Mouse (Mus musculus) heart, postnatal 0 days (tissue): ENCODE measurements around the gene Timp4. TPM values are rescaled to one million over a fixed set of nuclear protein-coding genes. Genes with fewer than 3 reads are reported as not detected.

Experiments used
- ATAC-seq: fragments of 200-750 bp; cut with Nextera tagmentation; 2 replicates; pipeline ENCODE4 v1.8.0; 2017; ENCODE audit warnings: low read depth, moderate number of reproducible peaks, moderate library complexity; ENCODE audit not compliant: insufficient read depth
- DNase-seq: peaks from one replicate; pipeline ENCODE4 v3.0.0-alpha.2; 2016; ENCODE audit warnings: low spot score
- H3K27ac ChIP-seq: fragments of 300-500 bp; sonication (generic); 2 replicates; pipeline ENCODE4 v1.5.1; 2014; ENCODE audit warnings: low read depth, mild to moderate bottlenecking
- H3K27me3 ChIP-seq: fragments of 300-500 bp; sonication (generic); 2 replicates; pipeline ENCODE4 v1.6.1; 2014; ENCODE audit warnings: low read length, mixed read lengths; ENCODE audit not compliant: control insufficient read depth, insufficient read depth
- H3K36me3 ChIP-seq: fragments of 300-500 bp; sonication (generic); replicated peaks from 2 replicates; pipeline ENCODE4 v1.6.1; 2014; ENCODE audit warnings: low read length, mixed read lengths; ENCODE audit not compliant: control insufficient read depth, insufficient read depth
- H3K4me1 ChIP-seq: fragments of 300-500 bp; sonication (generic); 2 replicates; pipeline ENCODE4 v1.6.1; 2014; ENCODE audit warnings: antibody characterized with exemption; ENCODE audit not compliant: control insufficient read depth, insufficient read depth
- H3K4me2 ChIP-seq: fragments of 300-500 bp; sonication (generic); 2 replicates; pipeline ENCODE4 v1.6.1; 2014; ENCODE audit warnings: low read depth, mild to moderate bottlenecking, low read length, moderate library complexity
- H3K4me3 ChIP-seq: fragments of 300-500 bp; sonication (generic); 2 replicates; pipeline ENCODE4 v1.5.1; 2014; ENCODE audit warnings: low read depth, low read length
- H3K9ac ChIP-seq: fragments of 300-500 bp; sonication (generic); replicated peaks from 2 replicates; pipeline ENCODE4 v1.6.1; 2014; ENCODE audit warnings: low read depth, low read length, mixed read lengths
- H3K9me3 ChIP-seq: fragments of 300-500 bp; sonication (generic); replicated peaks from 2 replicates; pipeline ENCODE4 v1.6.1; 2016; ENCODE audit warnings: low read length; ENCODE audit not compliant: control insufficient read depth
- CTCF ChIP-seq: IDR thresholded peaks from 2 replicates; pipeline ENCODE4 v1.5.1; 2016; ENCODE audit warnings: antibody characterized with exemption, control low read depth, low read depth
- EP300 ChIP-seq: IDR thresholded peaks from 2 replicates; pipeline ENCODE4 v1.6.1; 2016; ENCODE audit warnings: antibody characterized with exemption, low read depth
- WGBS: fragments of 180-500 bp; shearing (Covaris S2); extraction: QIAGEN DNeasy Blood & Tissue Kit; methylation state at CpG from one replicate; pipeline ENCODE4 v1.1.7; 2014; 5-methylcytosine and 5-hydroxymethylcytosine counted together
- polyA plus RNA-seq: library from polyadenylated mRNA; unstranded; fragments of >200 nt; fragmentation: Nextera tagmentation; extraction: Ambion mirVana; gene quantifications from 2 replicates; pipeline ENCODE4 v1.2.1, GENCODE M21; 2015
- total RNA-seq: library from RNA; depleted of rRNA; stranded (reverse); fragments of >200 nt; gene quantifications from 2 replicates; pipeline ENCODE4 v1.2.3, GENCODE M21; 2014; ENCODE audit warnings: low replicate concordance

The Timp4 gene
- total and polyA plus RNA-seq, 2 experiments from 2014 or later, result 8.8 to 9.7 TPM

GRCm38 (mm10) chr6:115255171-115255570, 3.2 kb upstream of the Timp4 start:
- TF ChIP-seq EP300 (no peak), CTCF (no peak)
- ATAC-seq, result no peak
- peaks cover 30% of the 10 kb centered on the region for H3K27me3 ChIP-seq

GRCm38 (mm10) chr6:115251531-115251985, 447 bp downstream of the Timp4 start:
- H3K27ac ChIP-seq, result 0 out of 2 replicates have a peak overlapping the region, but pooled peaks have one; percentile 52
- peak overlapping the region; percentile 45 for H3K4me2 ChIP-seq
- peaks cover 63% of the 10 kb centered on the region for H3K27me3 ChIP-seq
- WGBS, result 6% methylated on average over 13 of the region's 13 CpGs
- 0 out of 2 replicates have a peak, but pooled peaks have one; percentile 27 for ATAC-seq
- H3K9ac ChIP-seq, result peak overlapping the region; percentile 32; the same call in 1 of the 2 replicates
- TF ChIP-seq EP300 (no peak), CTCF (no peak)
- no peaks in the 10 kb centered on the region for H3K36me3 ChIP-seq
- H3K9me3 ChIP-seq, result no peaks in the 10 kb centered on the region
- H3K4me3 ChIP-seq, result peak overlapping the region; percentile 29
- peaks cover 6% of the 10 kb centered on the region; the same call in 1 of the 2 replicates for H3K4me1 ChIP-seq
- no peak for DNase-seq

More at GRCm38 (mm10) chr6:115255171-115255570, 3.2 kb upstream of the Timp4 start:
- DNase-seq, result no peak
- H3K36me3 ChIP-seq, result no peaks in the 10 kb centered on the region
- H3K9ac ChIP-seq, result no peak overlapping the region
- no peak overlapping the region for H3K4me2 ChIP-seq
- 76% methylated on average over 3 of the region's 3 CpGs for WGBS
- H3K27ac ChIP-seq, result no peak overlapping the region
- peaks cover 6% of the 10 kb centered on the region; the same call in 1 of the 2 replicates for H3K4me1 ChIP-seq
- no peaks in the 10 kb centered on the region for H3K9me3 ChIP-seq
- H3K4me3 ChIP-seq, result no peak overlapping the region

GRCm38 (mm10) chr6:115245500-115246058, 6.4 kb downstream of the Timp4 start:
- DNase-seq, result no peak
- 67% methylated on average over 3 of the region's 3 CpGs for WGBS
- H3K27me3 ChIP-seq, result peaks cover 80% of the 10 kb centered on the region

DNA sequence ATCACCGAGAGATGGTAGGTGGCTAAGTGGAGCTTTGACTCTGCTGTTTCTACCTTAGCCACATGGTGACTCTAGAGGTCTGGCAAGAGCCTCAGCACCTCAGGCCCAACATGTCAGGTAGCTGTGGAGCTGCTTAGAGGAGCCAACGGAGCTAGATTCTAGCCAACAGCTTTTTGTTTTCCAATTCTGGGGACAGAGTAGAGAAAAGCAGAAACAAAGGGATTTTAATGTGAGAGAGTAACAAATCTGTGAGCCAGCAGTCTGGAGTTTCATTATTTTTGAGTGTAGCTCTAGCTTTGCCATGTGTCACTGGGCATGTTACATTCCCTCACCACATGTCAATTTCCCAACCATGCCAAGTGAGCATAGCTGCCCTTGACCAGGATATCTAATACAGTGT, 7.8 kb downstream of the Timp4 start:
- Histone ChIP-seq H3K4me2 (no peak overlapping the region), H3K4me1 (peaks cover 14% of the 10 kb centered on the region; the same call in 1 of the 2 replicates), H3K36me3 (no peaks in the 10 kb centered on the region), H3K9ac (no peak overlapping the region), H3K27me3 (peaks cover 66% of the 10 kb centered on the region), H3K27ac (no peak overlapping the region), H3K4me3 (no peak overlapping the region), H3K9me3 (no peaks in the 10 kb centered on the region)
- DNase-seq (no peak), ATAC-seq (no peak)
- TF ChIP-seq EP300, result no peak
- 58% methylated on average over 2 of the region's 2 CpGs for WGBS

More at GRCm38 (mm10) chr6:115245500-115246058, 6.4 kb downstream of the Timp4 start:
- Histone ChIP-seq H3K4me3 (no peak overlapping the region), H3K36me3 (no peaks in the 10 kb centered on the region), H3K9ac (no peak overlapping the region), H3K27ac (no peak overlapping the region), H3K4me1 (0 out of 2 replicates have a peak, but pooled peaks cover 10% of the 10 kb centered on the region), H3K4me2 (no peak overlapping the region), H3K9me3 (no peaks in the 10 kb centered on the region)
- TF ChIP-seq EP300 (no peak), CTCF (no peak)
- ATAC-seq, result no peak

GRCm38 (mm10) chr6:115241939-115242338, 10.1 kb downstream of the Timp4 start:
- Histone ChIP-seq H3K36me3 (no peaks in the 10 kb centered on the region), H3K4me1 (peaks cover 20% of the 10 kb centered on the region; the same call in 1 of the 2 replicates), H3K4me3 (no peak overlapping the region), H3K9ac (no peak overlapping the region), H3K4me2 (no peak overlapping the region), H3K27ac (no peak overlapping the region; the same call in 1 of the 2 replicates), H3K27me3 (peaks cover 56% of the 10 kb centered on the region), H3K9me3 (no peaks in the 10 kb centered on the region)
- TF ChIP-seq EP300, result no peak
- TF ChIP-seq CTCF, result no peak
- no peak for DNase-seq
- WGBS, result 62% methylated on average over 3 of the region's 3 CpGs
- no peak for ATAC-seq
